Mouse (Mus musculus): ENCODE data around the gene Gm35549.

Gm35549 gene

DNA sequence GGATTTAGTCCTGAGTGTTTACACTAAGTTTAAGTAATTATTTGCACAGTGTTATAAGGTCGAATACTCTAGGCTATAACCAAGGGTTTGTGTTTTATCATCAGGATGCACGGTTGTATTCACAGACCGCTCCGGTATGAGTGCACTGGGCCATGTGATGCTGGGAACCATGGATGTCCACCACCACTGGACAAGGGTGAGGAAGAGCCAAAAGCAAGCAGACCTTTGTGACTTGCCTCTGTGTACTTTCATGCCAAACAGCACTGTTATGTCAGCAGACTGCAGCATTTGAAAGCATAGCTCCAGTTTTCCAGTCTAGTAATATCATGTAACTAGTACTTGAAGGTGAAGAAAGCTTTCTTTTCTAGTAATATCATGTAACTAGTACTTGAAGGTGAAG lies 17.1 kb downstream of the Gm35549 start:
- DNase-seq (ENCODE audit: low spot score in 2 of 2) = no peak

- DNase-seq (ENCODE audit: low spot score in 2 of 2) = no peak
Measured at GRCm38 (mm10) chr9:122823374-122824017, 20.3 kb downstream of the Gm35549 start.

DNA sequence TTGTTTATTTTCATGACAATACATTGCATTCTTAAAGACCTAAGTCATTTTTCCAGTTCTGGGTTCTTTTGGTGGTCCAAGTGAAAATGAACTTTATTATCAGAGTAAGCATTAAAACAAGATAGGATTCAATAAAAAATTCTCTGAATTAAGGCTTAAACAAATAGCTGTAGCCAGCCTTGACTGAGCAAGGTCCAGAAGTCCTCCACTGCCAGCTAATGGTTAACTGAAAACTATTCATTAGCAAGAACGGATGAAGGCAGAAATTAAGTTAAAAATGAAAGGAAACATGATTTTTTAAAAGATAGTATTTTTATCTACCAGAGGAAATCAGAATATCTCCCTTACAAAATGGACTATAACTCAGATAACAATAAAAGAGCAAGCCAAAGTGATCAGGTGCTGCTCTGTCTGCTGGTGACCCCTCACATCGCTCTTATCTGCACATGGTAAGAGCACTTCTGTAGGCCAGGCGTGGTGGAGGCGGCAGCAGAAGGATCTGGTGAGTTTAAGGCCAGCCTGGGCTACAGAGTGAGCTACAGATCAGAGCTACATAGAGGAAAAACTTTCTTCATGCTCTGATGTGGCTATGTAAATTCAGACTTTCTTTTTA lies 28.5 kb downstream of the Gm35549 start:
- no peak for DNase-seq (ENCODE audit: low spot score in 2 of 2)

DNA sequence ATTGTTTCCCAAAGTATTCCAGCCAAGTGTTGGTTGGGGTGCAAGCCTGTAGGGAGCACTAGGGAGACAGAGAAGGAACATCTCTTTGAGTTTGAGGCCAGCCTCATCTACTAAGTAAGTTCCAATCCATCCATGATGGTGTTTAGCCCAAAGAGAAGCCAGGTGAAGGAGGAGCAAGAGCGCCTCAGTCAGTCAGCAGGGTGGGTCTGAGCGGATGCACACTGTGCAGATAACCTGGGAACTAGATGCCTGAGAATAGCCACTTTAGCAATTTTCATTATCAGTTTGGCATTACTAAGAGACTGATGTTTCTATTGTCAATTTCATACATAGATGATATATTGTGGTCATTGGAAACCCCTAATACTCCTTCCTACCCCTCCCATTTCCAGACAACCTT lies 29.1 kb downstream of the Gm35549 start:
- no peak for DNase-seq (ENCODE audit: low spot score in 2 of 2)

- no peak for DNase-seq (ENCODE audit: low spot score in 2 of 2)
Measured at GRCm38 (mm10) chr9:122812386-122812785, 31.4 kb downstream of the Gm35549 start.

- DNase-seq (ENCODE audit: low spot score in 2 of 2) = no peak
Measured at GRCm38 (mm10) chr9:122810212-122810611, 33.6 kb downstream of the Gm35549 start.

DNA sequence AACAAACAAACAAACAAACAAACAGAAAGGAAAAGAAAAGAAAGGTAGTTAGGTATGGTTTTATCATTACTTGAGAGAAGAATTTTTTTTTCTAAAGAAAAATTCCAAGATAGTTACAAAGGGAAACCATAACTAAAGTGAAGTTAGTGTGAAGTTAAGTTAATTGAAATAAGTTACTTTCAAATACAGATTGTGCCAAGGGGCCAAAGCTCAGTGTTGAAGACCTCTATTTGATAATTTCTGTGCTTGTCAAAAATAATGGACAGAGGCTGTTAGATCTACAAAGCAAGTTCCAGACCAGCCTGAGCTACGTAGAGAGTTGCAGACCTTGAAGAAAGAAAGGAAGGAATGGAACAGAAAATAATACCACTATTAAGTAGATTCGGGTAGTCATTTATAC lies 36.6 kb downstream of the Gm35549 start:
- DNase-seq (ENCODE audit: low spot score in 2 of 2) = no peak

DNA sequence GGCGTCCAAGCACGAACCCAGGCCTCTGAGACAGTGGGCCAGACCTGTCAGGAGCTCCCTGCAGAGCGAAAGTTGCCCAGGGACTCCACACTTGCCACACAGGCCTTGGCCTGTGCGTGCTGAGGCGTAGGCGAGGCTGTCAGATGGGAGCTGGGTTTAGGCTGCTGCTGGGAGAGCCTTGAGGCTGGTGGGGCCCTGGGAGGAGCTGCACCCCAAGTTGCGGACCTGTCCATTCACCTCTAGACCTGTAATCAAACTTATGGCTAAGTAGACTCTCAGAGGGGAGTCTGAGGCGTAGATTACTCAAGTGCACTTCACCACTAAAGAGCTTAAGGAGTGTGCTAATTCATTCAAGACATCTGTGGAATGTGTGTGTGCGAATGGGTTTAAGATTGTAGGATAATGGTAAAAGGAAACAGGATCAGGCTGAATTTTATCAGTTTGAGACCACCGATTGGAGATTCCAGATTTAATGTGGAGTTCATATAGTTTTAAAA lies 37.9 kb downstream of the Gm35549 start:
- no peak for DNase-seq (ENCODE audit: low spot score in 2 of 2)

GRCm38 (mm10) chr9:122805053-122805844 lies 38.6 kb downstream of the Gm35549 start, which contains the start of gene Tcaim:
TSS of gene Tcaim (plus strand) at chr9:122805539.
- peak; percentile 76 to 89 for DNase-seq (ENCODE audit: low spot score in 2 of 2)

DNA sequence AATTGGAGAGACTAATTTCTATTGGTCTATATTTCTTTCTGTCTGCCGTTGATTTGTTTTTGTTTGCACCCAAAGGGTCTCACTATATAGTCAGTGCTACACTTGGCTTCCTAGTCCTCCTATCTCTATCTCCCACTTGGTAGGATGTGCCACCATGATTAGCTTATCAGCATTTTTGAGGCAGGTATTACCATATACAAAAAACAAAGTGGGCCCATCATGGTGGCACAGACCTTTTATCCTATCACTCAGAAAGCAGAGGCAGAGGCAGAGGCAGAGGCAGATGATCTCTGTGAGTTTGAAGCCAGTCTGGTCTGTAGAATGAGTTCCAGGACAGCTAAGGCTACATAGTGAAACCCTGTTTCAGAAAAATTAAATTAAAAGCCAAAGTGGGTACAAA lies 57.3 kb downstream of the Gm35549 start:
- no peak for DNase-seq (ENCODE audit: low spot score in 2 of 2)

DNA sequence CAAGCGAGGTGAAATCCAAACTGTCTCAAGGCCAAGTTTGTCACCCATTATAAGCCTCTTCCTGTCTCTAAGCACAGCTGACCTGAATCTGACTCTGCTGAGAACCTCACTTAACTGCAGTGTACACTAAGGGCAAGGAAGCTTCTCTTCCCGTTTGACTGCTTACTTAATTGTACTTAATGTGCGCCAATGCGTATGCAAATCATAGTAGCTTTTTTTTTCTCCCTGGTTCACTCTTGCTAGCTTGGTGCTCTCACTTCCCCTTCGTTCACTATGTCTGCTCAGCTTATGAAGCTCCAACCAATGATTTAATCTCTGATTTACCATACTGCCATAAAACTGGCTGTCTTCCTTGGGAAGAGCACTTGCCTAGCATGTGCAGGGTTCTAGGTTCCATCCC lies 58.6 kb downstream of the Gm35549 start:
- DNase-seq (ENCODE audit: low spot score in 2 of 2) = peak in 1 of 2 experiments; percentile 18

All from spleen, postnatal 10 days (tissue).